Mouse (Mus musculus): ENCODE measurements around the gene Jmjd4.

Gene Jmjd4

DNA sequence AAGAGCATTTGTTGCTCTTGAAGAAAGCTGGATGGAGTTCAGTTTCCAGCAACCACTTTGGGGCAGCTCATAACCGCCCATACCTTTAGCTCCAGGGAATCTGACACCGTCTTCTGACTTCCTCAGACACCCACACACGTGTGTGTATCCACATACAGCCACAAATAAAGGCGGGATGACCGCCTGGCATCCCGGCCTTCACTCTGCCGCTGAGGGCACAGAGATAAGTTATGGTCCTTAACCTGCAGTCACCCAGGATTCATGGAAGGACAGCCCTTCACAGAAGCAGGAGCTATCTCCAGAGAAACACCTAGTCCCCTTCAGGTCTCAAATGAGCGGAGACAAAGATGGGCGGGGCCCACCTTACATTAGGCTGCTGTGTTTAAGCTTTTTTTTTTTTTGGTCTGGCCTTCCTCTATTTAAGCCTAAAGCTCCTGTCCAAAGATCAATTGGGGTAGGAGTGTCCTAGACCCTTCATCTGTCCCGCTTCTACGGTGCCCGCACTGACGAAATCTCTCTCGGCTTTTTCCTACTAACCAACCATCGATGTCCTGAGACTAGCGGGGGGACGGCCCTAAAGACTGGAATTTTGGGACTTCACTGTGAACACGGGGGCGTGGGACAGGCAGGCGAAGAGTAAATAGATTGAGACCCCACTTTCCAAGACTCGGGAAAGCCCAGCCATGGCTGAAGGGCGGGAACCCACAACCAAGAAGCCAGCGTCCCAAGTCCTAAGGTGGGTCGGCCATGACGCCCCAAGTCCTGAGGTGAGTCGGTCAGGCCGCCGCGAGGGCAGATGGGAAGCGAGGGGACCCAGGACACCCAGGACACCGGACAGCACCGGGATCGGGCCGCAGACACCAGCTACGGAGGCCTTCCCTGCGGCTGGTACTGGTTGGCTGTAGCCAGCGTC lies 21.8 kb downstream of the Jmjd4 start:
- DNase-seq, result no peak

DNA sequence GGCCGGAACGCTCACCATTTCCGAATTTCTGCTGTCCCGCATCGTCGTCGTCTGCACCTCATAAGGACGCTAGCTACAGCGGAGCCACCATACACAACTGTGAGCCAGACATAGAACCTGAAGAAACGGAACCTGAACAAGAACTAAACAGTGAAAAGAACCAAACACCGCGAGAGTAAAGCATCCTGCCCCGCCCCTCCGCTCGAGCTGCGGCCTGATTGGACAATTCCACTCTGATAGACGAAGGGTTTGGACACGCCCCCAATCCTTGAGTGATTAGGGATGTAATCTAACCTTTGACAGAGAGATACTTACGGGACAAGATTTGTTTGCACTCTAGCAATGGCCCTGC lies 22.5 kb downstream of the Jmjd4 start, which contains the start of gene Zfp867:
Gene Zfp867 (minus strand): TSS at position 149 of the 352 bp plus-strand sequence.
- peak; percentile 90 for DNase-seq

DNA sequence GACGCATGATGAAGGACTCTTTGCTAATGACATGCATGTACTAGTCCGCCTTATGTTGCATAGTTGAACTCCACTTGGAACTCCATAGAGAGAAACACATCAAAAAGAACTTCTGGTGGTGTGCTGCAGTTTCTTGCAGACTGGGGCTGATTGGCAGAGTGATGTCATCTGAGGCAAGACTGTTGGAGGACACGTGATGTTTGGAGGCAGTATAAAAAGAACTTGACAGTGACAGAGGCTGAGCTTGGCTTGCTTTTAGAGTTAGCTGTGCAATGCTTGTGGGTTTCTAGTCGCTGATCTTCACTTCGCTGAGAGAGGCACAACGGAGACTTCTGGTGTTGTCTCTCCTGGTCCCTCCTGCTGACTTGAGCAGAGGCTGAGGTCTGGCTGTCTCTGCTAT lies 27.4 kb downstream of the Jmjd4 start:
- DNase-seq, result no peak

- peak; percentile 70 for DNase-seq
These were observed 33.4 kb downstream of the Jmjd4 start for GRCm38 (mm10) chr11:59483212-59483611.

DNA sequence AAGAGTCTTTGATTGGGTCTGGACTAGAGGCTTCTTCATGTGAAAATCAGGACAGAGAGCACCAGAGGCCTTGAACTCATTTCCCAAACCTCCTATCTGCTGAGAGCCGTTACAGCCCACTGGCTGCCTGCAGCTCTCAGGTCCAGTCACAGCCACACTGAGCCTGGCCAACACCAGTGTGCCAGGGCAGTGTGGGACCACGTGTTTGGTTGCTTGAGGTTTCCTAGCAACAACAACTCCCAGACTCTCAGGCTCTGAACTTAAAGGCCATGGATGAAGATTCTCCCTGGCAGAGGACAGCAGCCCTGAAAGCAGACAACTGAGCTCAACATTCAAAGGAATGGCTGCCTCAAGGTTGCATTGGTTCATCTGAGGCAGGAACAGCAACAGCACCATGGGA lies 35.8 kb downstream of the Jmjd4 start:
- DNase-seq, result no peak

GRCm38 (mm10) chr11:59486222-59486621 lies 36.4 kb downstream of the Jmjd4 start:
- DNase-seq, result no peak

DNA sequence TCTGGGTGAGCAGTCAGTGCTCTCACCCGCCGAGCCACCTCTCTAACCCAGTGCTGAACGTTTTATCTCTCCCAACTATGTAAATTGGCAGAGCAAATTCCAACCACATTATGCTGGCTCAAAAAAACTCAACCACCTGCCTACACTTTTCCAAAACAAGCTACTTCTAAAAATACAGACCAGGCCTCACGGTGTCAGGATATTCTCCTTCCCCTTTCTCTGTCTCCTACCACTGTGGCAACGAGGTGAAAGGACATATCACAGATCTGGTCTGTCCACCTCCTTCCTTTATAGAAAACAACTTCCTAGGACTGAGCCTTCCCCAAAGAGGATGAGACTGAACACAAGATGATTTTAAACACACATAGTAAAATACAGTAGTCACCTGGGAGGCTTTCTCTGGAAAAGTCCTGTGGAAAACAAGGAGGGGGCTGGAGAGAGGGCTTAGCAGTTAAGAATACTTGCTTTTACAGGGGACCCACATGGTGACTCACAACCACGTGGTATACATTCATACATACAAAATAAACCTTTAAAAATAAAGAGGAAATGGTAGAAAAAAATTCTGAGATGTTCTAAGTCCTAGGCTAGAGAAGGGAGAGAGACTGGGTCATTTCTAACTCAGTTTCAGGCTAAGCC lies 46.9 kb downstream of the Jmjd4 start:
- DNase-seq, result no peak

DNA sequence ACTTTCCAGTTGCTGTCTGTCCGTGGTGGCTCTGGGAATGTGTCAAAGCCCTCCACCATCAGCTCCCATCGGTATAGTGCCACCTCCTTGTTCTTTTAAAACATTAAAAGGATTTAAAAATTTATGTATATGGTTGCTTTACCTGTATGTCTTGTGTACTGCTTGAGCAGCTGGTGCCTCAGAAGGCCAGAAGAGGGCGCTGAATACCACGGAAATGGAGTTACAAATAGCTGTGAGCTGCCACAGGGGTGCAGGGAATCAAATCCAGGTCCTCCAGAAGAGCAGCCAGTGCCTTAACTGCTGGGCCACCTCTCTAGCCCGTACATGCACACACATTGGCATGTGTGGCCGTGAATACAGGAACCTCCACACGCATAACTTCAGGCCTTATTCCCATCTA lies 47.9 kb downstream of the Jmjd4 start:
- DNase-seq, result no peak

GRCm38 (mm10) chr11:59501978-59502700 lies 52.3 kb downstream of the Jmjd4 start:
- no peak for DNase-seq

DNA sequence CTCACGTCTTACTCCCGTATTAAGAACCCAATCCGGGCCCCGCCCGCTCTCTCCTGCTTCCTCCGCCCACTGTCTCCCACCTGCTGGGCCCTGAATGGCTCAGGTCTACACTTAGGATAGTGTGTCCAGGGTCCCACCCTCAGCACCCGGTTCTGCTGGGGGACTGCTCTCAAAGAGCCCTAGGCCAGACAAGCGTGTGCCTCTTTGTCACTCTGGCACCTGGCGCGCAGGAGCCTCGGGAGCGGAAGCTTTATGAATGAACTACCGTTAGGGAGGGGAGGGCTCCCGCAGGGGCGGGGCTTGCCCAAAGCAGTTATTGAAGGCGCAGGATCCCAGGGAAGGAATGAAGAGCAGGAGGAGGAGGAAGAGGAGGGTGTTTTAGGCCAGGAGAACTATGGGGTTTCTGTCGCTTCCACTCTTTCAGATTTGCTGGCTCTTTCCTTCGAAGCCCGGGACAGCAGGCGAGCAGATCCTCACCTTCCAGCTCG lies 55.5 kb downstream of the Jmjd4 start:
- DNase-seq, result peak; percentile 58

GRCm38 (mm10) chr11:59505839-59506712 lies 56.2 kb downstream of the Jmjd4 start:
- DNase-seq, result peak; percentile 89

GRCm38 (mm10) chr11:59506713-59507074 lies 56.8 kb downstream of the Jmjd4 start:
- DNase-seq, result no peak
